Mouse (Mus musculus) G1E (cell line): Measurements from ENCODE around the gene Ap3d1.

Experiments used
- CTCF ChIP-seq: IDR thresholded peaks from 2 replicates; pipeline ENCODE4 v1.5.1; 2012; ENCODE audit warnings: low read depth, low read length, inconsistent platforms, mixed read lengths
- POLR2AphosphoS5 ChIP-seq: IDR thresholded peaks from 2 replicates; pipeline ENCODE4 v1.6.1; 2012; ENCODE audit warnings: low read depth, low read length, inconsistent platforms; ENCODE audit not compliant: insufficient replicate concordance
- TAL1 ChIP-seq: conservative IDR thresholded peaks from 2 replicates; pipeline ENCODE4 v1.6.1; 2012; ENCODE audit warnings: low read depth, low read length, inconsistent platforms, mixed read lengths

GRCm38 (mm10) chr10:80705033-80705432 is 37.0 kb downstream of the Ap3d1 start:
- TF ChIP-seq CTCF (no peak), POLR2AphosphoS5 (no peak), TAL1 (no peak)
